Mouse (Mus musculus): Measurements from ENCODE around the gene Eif3i.

Gene Eif3i

DNA sequence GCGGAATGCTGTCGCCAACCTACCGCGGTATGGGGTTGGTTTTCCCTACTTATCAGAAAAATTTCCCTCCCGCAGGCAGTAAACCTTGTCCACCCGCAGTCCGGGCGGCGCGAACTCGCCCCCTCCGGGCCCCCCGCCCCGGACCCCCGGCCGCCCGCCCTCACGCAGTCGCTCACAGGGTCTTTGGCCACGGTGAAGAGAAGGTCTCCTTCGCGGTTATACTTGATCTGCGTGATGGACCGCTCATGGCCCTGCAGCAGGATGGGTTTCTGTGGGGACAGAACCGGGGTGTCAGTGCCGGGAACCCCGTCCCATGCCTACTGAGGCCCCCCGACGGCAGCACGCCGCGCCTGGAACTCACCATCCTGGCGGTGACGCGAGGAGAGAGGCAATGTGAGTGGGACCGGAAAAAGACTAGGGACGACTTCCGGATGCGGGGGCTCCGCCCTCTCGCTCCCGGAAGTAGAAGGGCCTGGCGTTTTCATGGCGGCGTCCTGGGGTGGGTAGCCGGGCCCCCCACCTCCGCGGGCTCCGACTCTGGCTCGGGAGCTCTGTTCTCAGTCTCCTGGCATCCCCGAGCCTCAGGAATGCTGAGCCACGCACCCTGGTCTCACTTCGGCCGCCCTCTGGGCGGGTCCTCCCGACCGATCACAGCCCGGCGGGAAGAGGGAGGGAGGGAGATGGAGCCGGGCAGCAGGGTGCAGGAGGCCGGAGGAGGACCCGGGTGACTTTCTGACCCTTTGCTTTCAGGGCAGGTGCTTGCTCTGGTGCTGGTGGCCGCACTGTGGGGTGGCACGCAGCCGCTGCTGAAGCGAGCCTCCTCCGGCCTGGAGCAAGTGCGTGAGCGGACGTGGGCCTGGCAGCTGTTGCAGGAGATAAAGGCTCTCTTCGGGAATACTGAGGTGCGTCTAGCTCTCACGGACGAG is at the start of gene Eif3i, which contains the start of gene Tmem234:
Gene Eif3i (minus strand): TSS at position 416 of the 926 bp plus-strand sequence.
Gene Tmem234 (plus strand): TSS at position 436 of the 926 bp plus-strand sequence.
- in situ Hi-C loops (cut with MboI, MseI) = no loop called here

DNA sequence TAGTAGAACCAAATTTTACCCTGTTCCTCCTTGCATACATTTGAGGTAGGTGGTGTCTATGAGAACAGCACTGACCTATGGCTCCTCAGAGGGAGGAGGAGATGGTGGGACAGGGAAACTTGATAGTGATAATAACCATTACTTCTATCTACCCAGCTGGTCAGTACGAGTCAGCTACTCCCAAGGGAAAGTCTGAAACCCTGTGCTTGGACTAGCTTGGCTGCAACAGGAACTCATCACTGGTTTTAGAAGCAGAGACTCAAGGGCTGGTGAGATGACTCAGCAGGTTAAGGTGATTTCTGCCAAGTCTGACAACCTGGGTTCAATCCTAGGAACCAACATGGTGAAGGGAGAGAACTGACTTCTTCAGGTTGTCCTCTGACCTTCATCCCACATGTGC is 48.2 kb upstream of the Eif3i start:
- in situ Hi-C loops (cut with MboI, MseI) = no loop called here

DNA sequence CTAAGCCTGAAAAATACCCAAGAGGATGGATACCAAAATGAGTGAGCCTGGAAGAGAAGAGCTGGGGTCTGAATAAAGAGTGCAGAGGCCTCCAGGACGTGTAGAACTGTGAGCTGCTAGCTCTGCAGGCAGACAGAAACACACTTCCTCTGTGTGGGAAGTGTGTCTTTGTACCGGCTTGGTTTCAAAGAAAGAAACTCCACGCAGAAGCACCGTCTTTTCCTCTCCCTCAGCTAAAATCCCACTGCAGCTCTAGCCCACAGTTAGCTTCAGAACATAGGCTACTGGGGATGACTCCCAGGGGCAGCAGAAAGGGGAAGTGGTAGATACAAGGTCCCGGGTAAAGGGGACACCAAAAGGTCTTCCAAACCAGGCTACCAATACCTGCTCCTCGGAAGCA is 44.8 kb upstream of the Eif3i start:
- in situ Hi-C loops (cut with MboI, MseI) = no loop called here

DNA sequence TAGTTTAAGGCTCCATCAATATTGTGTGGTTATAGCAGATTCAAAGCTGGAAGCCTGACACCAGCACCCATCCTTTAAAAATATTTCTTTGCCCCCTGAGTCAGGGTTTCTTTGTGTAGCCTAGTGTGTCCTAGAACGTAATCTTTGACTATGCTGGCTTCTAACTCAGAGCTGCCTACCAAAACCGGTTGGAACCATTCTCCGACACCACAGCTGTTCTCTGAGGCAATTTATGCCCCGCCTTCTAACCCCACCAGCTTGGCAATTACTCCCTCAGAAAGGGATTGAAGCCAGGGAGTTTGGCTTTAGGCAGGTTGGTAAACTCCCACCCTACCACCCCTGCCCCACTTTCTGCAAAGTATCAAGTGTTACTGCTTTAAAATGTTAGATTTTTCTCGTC is 41.3 kb upstream of the Eif3i start:
- in situ Hi-C loops (cut with MboI, MseI) = no loop called here

DNA sequence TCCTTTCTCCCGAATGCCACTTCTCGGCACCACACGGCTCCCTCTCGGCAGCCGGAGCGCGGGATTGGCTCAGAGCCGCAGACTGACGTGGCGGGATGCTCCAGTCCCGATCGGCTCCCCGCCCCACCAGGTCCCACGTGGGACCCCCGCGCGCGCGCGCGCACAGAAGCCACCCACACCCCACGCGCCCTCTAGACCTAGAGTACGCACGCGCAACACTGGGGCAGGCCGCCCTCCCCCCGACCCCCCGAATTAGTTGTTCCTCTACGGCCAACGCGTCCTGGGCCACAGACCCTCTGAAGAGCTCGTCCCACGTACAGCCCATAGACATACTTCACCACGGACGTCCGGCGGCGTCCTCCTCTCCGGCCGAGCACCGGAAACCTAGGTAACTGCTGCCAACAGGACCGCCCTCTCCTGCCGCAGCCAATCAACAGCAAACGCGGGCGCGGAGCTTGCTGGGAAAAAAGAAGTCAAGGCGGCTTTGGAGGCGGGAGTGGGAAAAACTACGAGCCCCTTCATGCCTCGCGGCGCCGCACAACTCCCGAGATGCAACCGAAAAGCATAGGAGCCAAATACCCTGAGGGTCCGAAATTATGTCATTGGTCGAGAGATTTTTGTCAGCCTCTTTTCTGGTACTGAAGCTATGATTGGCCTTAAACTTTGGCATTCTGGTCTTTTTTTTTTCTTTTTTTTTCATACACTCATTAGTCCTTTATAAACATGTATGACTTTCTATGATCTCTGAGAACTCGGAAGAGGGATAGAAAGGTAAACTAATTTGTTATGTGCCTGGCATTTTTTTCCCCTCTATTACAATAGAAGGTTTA is 40.4 kb upstream of the Eif3i start, which contains the start of gene Txlna:
Gene Txlna (minus strand): TSS at position 428 of the 830 bp plus-strand sequence.
- in situ Hi-C loops (cut with MboI, MseI) = no loop called here

DNA sequence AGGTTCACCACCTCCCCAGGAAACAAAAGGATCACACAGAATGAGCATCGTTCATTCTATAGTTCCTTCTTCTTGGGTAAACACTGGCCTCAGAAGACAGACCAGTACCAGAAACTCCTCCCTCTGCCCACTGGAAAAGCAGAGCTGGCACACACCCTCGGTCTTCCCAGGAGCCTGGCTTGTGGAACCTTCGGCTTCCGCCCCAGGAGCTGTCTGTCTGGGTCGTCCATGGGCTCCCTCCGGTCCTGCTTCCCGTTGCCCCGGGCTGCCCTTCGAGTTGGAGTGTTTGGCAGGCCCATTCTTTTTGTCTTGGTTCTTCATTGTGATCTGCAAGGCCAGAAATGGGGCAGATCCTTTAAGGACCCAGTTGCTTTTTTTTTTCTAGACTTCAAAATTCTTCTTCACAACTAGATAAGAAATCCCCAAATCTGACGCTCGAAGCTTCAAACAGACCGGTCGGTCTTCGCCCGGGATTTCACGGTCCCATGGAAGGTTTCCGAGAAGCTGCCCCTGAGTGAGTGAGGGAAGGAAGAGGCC is 39.7 kb upstream of the Eif3i start:
- in situ Hi-C loops (cut with MboI, MseI) = no loop called here

DNA sequence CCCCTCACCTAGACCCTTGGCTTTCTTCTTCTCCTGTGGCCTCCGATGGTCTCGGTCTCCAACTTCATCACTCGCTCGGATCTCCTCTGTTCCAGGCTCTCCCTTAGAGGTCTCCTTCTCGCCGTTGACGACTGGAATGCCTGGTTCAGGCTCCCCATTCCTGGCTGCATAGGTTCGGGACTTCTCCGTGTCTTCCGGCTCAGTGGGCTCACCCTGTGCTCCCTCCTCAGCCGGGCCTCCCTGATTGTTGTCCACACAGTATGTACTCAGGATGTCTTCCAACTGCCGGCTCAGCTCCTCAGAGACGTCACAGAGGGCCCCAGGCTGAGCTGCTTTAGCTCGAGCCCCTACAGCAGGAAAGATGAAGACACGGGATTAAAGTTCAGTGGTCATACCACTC is 38.8 kb upstream of the Eif3i start:
- in situ Hi-C loops (cut with MboI, MseI) = no loop called here

DNA sequence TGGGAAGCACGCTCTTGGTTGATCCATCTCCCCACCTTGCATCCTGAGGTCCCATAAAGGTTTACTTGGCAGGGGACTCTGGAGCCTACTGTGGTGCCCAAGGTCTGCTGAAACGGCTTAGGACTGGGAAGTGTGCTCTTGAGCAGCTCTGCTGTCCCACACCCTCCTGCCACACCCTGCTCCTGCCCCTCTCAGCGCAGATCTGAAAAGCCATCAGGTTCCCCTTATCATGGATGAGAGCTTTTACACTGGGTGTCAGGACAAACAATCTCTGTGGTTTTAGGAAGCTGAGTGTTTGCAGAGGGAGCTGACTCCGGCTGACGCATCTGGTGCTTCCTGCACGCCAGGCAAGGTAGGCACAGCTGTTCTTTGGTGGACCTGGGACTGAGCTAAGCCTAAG is 33.4 kb upstream of the Eif3i start:
- in situ Hi-C loops (cut with MboI, MseI) = loop anchor here (5.0 kb wide), 1 partner anchor 93 kb away; no protein-coding TSS in a partner anchor

DNA sequence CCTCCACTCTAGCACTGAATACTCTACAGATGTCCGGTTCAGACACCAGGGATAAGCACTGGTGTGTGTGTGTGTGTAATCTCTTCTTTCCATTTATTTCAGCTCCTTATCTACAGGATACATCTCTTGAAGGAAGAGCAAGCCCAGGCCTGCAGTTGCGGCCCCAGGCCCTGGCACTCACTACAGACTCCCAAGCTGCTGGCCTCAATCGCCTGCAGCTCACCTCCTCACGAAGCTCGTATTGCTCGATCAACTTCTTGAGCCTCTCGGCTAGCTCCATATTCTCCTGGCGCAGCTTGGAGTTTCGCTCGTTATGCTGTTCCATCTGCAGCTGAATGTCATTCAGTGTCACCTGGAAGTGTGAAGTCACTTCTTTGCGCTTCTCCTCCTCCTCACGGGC is 31.4 kb upstream of the Eif3i start:
- in situ Hi-C loops (cut with MboI, MseI) = loop anchor here (5.0 kb wide), 1 partner anchor 95 kb away; no protein-coding TSS in a partner anchor

DNA sequence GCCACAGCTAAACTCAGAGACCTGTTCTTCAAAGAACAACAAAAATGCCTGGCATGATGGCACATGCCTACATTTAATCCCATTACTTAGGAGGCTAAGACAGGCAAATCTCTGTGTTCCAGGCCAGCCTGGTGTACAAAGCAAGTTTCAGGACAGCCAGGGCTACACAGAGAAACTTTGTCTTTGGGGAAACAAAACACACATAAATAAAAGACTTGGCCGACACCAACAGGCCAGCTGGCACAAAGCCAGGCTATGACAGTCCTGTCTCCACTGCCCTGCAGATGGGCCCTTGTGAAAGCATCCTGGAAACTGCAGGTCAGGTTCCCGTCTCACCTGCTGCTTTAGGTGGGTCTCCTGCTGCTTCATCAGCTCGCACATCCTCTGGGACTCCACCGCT is 30.5 kb upstream of the Eif3i start:
- in situ Hi-C loops (cut with MboI, MseI) = loop anchor here (5.0 kb wide), 1 partner anchor 96 kb away; no protein-coding TSS in a partner anchor

DNA sequence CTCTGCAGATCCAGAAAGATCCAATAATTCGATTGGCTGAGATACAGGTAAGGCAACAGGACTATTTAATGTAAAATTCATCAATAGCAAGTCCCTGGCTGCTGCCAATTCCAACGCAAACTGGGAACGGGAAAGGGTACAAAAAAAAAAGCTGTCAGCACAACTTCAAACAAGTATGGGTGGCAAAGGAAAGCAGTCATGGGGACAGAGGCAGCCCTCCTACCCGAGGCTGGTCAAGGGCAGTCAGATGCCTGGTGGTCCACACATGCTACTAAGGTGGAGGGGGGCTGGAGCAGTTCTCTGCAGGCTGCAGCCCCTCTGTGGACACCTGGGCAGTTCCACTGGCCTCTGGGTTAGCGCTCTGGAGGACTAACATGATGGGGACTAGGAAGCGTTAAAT is 25.6 kb upstream of the Eif3i start:
- in situ Hi-C loops (cut with MboI, MseI) = no loop called here

DNA sequence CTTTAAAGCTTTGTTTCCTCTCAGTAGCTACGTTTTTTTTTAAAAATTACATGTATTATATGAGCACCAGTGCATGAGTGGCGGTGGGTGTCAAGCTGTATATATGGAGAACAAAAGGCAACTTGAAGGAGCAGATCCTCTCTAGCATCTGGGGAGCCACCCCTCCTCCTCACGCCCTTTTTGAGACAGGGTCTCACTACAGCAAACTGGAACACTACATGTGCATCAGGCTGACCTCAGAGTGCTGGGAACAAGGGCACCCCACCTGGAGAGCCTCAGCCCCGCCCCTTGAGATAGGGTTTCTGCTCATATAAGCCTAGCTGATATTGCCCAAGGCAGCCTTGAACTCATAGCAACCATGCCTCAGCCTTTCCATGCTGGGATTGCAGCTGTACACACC is 25.0 kb upstream of the Eif3i start:
- in situ Hi-C loops (cut with MboI, MseI) = no loop called here

DNA sequence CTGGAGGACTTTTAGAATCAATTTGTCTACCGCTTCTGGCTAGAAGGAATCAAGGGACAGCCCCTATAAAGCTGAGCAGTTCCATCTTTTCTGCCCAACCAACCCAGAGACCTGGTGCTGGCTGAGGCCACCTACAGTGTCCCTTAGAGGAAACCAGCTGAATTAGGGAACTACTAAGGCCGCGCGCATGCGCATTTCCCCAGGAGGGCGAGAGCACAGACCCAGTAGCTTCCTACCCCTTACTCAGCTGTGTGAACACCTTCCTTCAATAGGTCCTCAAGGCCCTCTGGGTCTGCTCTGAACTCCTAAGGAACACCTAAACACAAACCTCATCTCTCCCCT is 24.6 kb upstream of the Eif3i start:
- in situ Hi-C loops (cut with MboI, MseI) = no loop called here

DNA sequence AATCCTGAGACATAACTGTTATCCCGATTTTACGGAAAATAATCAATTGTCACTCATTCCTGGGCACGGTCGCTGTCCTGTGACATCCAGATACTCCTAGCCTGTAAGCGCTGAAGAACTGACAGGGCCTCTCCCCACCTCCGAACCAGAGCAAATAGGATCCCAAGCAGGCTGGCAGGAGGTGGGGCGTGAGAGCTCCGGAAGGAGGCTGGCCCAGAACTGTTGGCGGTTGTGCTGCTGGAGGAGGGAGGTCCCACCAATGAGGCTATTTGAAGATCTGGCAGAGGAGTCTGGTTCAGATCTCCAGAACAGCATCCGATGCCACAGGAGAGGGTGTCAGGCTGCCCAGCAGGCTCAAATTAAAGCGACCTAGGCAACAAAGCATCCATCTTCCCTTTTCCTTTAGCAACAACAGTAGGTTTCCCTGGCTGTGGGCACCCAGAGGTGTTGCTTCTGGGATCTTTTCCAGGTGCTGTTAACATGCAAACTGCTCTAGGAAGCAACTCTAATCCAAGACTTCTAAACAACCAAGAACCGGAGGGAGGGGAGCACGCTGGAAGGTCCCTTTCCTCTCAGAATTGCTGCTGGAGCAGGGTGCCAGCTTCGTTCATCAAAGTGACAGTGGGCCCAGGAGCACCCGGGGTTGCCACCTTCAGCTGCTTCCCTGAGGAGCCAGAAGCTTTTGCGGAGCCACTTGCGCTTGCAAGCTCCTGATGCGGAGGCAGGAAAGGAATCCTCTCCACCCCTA is 24.0 kb upstream of the Eif3i start:
- in situ Hi-C loops (cut with MboI, MseI) = loop anchor here (5.0 kb wide), 1 partner anchor 67 kb away; no protein-coding TSS in a partner anchor

DNA sequence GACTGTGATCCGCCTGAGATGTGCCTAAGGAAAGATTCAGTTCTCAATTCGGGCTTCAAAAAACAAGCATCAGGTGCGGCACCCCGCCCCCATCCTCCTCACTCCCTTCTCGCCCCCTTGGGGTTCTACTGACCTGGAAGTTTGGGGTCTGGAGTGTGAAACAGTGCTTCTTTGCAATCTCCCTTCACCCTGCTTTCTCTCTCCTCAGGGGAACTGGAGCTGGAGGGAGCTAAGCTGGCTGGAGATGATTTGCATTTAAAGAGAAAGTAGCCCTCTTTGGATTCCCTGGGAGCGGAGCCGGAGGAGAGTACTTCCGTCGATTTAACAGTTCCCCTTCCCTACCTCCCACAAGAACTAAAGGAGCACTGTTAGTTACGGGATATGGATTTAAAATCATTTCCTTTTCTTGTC is 23.2 kb upstream of the Eif3i start, which contains the start of gene Ccdc28b:
Gene Ccdc28b (minus strand): TSS at position 267 of the 411 bp plus-strand sequence.
- in situ Hi-C loops (cut with MboI, MseI) = loop anchor here (5.0 kb wide), 1 partner anchor 66 kb away; no protein-coding TSS in a partner anchor

DNA sequence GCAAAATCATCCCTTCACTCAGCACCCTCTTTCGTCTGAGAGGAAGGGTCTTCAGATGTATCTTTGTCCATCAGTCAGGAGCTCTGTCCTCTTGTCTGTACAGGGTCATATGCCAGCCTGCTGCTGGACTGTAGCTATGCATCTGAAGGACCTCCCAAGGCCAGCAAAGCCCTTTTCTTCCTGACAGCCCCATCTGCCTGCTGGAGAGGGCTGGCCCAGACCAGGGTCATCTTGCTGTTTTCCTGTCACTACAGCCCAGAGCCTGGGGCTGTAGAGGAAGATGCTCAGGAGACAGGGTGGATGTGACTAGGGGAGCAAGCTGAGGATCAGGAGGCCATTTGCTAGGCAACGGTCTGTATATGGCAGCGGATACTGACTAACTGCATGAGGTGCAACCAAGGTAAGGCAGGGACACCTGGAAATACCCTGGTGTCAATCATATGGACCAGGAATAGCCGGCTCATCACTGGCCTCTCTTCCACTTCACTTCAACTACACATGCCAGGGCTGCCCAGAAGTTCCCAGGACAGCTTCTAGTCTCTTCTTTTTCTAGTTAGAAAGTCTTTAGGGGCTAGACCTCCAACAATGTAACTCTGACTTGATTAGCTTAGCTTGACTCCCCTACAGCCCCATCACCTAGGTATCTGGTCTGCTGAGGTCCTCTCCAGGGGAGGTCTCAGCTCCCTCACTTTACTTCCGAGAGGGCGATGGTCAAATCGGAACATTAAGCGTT is 22.5 kb upstream of the Eif3i start:
- in situ Hi-C loops (cut with MboI, MseI) = loop anchor here (5.0 kb wide), 1 partner anchor 66 kb away; no protein-coding TSS in a partner anchor

DNA sequence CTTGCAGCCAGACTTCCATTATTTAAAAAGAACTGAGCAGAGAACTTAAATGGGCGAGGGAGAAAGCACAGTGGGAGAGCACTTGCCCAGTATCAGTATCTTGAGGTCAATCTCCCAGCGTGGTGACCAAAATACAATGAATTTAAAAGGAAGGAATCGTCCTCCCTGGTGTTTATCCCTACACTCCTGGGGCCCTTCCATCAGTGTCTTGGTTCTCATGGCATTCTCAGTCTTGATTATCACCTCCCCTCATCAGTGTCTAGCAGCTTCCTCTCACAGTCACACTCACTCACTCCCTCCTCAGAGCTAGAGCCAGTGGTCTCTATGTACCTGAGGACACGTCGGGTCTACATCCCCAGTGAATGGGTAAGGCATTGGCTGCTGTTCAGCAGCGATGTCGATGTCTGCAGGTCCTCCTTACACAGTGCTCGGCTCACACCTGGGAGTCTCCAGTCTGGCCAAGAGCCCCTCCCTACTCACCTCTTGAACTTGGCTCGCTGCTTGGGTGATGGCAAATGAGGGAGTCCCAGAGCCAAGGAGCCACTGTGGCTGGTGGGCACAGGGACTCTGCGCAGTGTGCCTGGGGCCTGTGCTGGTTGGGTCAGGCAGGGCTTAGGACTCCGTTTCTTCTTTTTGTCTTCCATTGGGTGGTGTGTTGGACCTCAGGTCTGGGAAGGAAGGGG is 21.8 kb upstream of the Eif3i start:
- in situ Hi-C loops (cut with MboI, MseI) = loop anchor here (5.0 kb wide), 1 partner anchor 65 kb away; no protein-coding TSS in a partner anchor

DNA sequence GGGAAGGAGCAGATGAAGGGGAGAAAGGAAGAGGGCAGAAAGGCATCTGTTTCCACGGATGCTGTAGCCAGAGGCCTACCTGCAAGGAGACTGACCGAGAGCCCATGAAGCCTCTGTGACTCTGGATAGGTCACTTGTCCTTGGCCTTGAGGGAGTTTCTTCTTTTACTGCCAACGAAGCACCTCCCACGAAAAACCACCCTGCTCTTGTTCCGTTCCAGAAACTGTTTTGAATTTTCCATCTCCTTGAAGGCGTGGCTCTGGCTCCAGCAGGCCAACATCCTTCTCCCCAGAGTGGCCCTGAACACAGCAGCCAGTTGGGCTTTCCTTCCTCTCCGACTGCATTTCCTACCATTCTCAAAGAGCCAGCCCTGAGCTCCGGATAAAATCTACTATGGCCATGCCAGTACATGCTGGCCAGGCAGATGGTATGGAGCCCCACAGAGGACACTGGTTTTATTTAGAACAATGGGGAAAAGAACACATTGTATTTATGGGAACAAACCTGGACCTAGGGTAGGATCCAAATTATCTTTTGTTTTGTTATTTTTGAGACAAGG is 20.9 kb upstream of the Eif3i start:
- in situ Hi-C loops (cut with MboI, MseI) = loop anchor here (5.0 kb wide), 1 partner anchor 64 kb away; no protein-coding TSS in a partner anchor
